Mouse (Mus musculus) C2C12 (cell line): ENCODE results near the gene Csnk1e.
"Not testable (repeated sequence)": the region's sequence is repeated elsewhere in the genome, so short reads cannot be mapped to it uniquely, and the experiment has no call there.

Experiments used
- CEBPB ChIP-seq: IDR thresholded peaks from one replicate; pipeline ENCODE4 v1.6.1; 2011; ENCODE audit warnings: low read depth, mild to moderate bottlenecking, control low read depth, moderate library complexity
- CTCF ChIP-seq: IDR thresholded peaks from one replicate; pipeline ENCODE4 v1.5.1; 2011; ENCODE audit not compliant: control insufficient read depth, insufficient read depth, insufficient read length
- MAX ChIP-seq: IDR thresholded peaks from one replicate; pipeline ENCODE4 v1.6.1; 2011; ENCODE audit warnings: mild to moderate bottlenecking, control low read depth
- MYOG ChIP-seq: IDR thresholded peaks from one replicate; pipeline ENCODE4 v1.6.1; 2011; ENCODE audit not compliant: control insufficient read depth, insufficient read length; ENCODE audit errors: extremely low read depth

GRCm38 (mm10) chr15:79456104-79456503 is 738 bp upstream of the Csnk1e start:
- not testable (repeated sequence) for TF ChIP-seq CTCF, MYOG, MAX, CEBPB
